Mouse (Mus musculus): Measurements from ENCODE around the gene Spata6.
A peak's percentile ranks its signal among the peaks of the same experiment; 100 is the strongest.

Spata6 gene

GRCm38 (mm10) chr4:111719776-111720661, at the start of gene Spata6:
Spata6 (plus strand) TSS chr4:111719984.
- peak in 1 of 2 experiments; percentile 64 for DNase-seq (ENCODE audit: low spot score in 2 of 2)

GRCm38 (mm10) chr4:111670566-111671421, 49.0 kb upstream of the Spata6 start:
- DNase-seq (ENCODE audit: low spot score in 2 of 2) = no peak

GRCm38 (mm10) chr4:111671440-111671839, 48.3 kb upstream of the Spata6 start:
- DNase-seq (ENCODE audit: low spot score in 2 of 2) = no peak

- no peak for DNase-seq (ENCODE audit: low spot score in 2 of 2)
These were observed 45.9 kb upstream of the Spata6 start for GRCm38 (mm10) chr4:111673904-111674303.

GRCm38 (mm10) chr4:111681926-111682325, 37.9 kb upstream of the Spata6 start:
- DNase-seq (ENCODE audit: low spot score in 2 of 2) = no peak

GRCm38 (mm10) chr4:111682793-111683192, 37.0 kb upstream of the Spata6 start:
- DNase-seq (ENCODE audit: low spot score in 2 of 2) = no peak

- no peak for DNase-seq (ENCODE audit: low spot score in 2 of 2)
These were observed 35.9 kb upstream of the Spata6 start for GRCm38 (mm10) chr4:111683843-111684242.

- no peak for DNase-seq (ENCODE audit: low spot score in 2 of 2)
These were observed 33.8 kb upstream of the Spata6 start for GRCm38 (mm10) chr4:111685951-111686350.

GRCm38 (mm10) chr4:111686951-111687350, 32.8 kb upstream of the Spata6 start:
- DNase-seq (ENCODE audit: low spot score in 2 of 2) = peak in 1 of 2 experiments; percentile 45

- peak in 1 of 2 experiments; percentile 86 for DNase-seq (ENCODE audit: low spot score in 2 of 2)
These were observed 32.2 kb upstream of the Spata6 start for GRCm38 (mm10) chr4:111687613-111688012.

GRCm38 (mm10) chr4:111691057-111691543, 28.7 kb upstream of the Spata6 start:
- DNase-seq (ENCODE audit: low spot score in 2 of 2) = no peak

- DNase-seq (ENCODE audit: low spot score in 2 of 2) = no peak
These were observed 18.4 kb upstream of the Spata6 start for GRCm38 (mm10) chr4:111701381-111701780.

- no peak for DNase-seq (ENCODE audit: low spot score in 2 of 2)
These were observed 15.7 kb upstream of the Spata6 start for GRCm38 (mm10) chr4:111704126-111704525.

- no peak for DNase-seq (ENCODE audit: low spot score in 2 of 2)
These were observed 14.8 kb upstream of the Spata6 start for GRCm38 (mm10) chr4:111704975-111705374.

GRCm38 (mm10) chr4:111719296-111719695, 488 bp upstream of the Spata6 start:
- no peak for DNase-seq (ENCODE audit: low spot score in 2 of 2)

GRCm38 (mm10) chr4:111720662-111721003, 849 bp downstream of the Spata6 start:
- no peak for DNase-seq (ENCODE audit: low spot score in 2 of 2)

- no peak for DNase-seq (ENCODE audit: low spot score in 2 of 2)
These were observed 1.5 kb downstream of the Spata6 start for GRCm38 (mm10) chr4:111721121-111721840.

GRCm38 (mm10) chr4:111737551-111737950, 17.8 kb downstream of the Spata6 start:
- no peak for DNase-seq (ENCODE audit: low spot score in 2 of 2)

GRCm38 (mm10) chr4:111780533-111780932, 60.7 kb downstream of the Spata6 start:
- no peak for DNase-seq (ENCODE audit: low spot score in 2 of 2)

- DNase-seq (ENCODE audit: low spot score in 2 of 2) = no peak
These were observed 80.1 kb downstream of the Spata6 start for GRCm38 (mm10) chr4:111799892-111800291.

- no peak for DNase-seq (ENCODE audit: low spot score in 2 of 2)
These were observed 83.4 kb downstream of the Spata6 start for GRCm38 (mm10) chr4:111803164-111803563.

- DNase-seq (ENCODE audit: low spot score in 2 of 2) = no peak
These were observed 97.7 kb downstream of the Spata6 start for GRCm38 (mm10) chr4:111817478-111817877.

Measured in left cerebral cortex, adult 9 months (tissue).